ENCODE assay signal across 17 mouse cellular contexts in the genomic region with DNA sequence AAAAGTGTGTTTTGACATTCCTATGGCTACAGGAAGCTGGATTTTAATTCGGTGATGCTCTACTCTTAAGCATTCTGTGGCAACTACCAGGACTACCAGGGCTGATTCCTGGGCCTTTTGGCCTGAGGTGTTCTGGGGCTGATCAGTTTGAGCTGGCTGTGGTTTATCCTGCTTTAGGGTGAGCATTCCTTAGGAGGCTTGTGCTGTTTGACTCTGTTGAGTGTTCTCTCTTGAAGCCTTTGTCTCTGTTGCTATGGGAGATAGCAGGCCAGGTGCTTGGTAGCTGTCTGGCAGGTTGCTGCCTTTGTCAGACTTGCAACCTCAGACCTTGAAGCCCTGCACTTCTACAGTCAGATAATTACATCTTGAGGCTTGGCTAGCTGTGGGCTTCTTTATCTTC. TPM values are rescaled to one million over a fixed set of nuclear protein-coding genes. Genes with fewer than 3 reads are reported as not detected.
"Had no signal": no experiment of that assay in that cellular context is flagged by ENCODE, and none has a peak within 500 bp of the region (broad histone marks: within the 10 kb centered on the region; RNA-seq: fewer than 3 reads in every experiment).

No protein-coding gene starts in this region.

- H3K36me3 ChIP-seq: liver, embryonic 13.5 days; lung, embryonic 15.5 days had no signal

- H3K27me3 ChIP-seq: liver, embryonic 13.5 days; lung, embryonic 15.5 days had no signal

- H3K9me3 ChIP-seq: liver, embryonic 13.5 days; lung, embryonic 15.5 days had no signal

- H3K4me1 ChIP-seq: liver, embryonic 13.5 days; lung, embryonic 15.5 days had no signal

- H3K4me3 ChIP-seq: left cerebral cortex, adult 2 months; liver, embryonic 13.5 days; lung, embryonic 15.5 days had no signal

- DNase-seq: kidney, postnatal 25 days; layer of hippocampus, postnatal 36 days; liver, embryonic 13.5 days; lung, postnatal 36 days; midbrain, embryonic 14.5 days; thymus, adult 2 months; thymus, postnatal 14 days; thymus, postnatal 4 days had no signal

- H3K27ac ChIP-seq: kidney, postnatal 0 days; left cerebral cortex, adult 2 months; liver, embryonic 13.5 days; lung, embryonic 15.5 days; stomach, postnatal 0 days had no signal

- H3K9ac ChIP-seq: liver, embryonic 13.5 days; lung, embryonic 15.5 days had no signal

- H3K4me2 ChIP-seq: liver, embryonic 13.5 days; lung, embryonic 15.5 days; midbrain, embryonic 11.5 days had no signal

RNA-seq across cellular contexts. Expression of gene Wt1, which starts 26.7 kb away (rescaled TPM):
- total RNA-seq: layer of hippocampus, adult 8-10 months; layer of hippocampus, postnatal 36 days; megakaryocyte progenitor cell, adult 5-6 weeks; megakaryocyte-erythroid progenitor cell, adult 5-6 weeks; midbrain, postnatal 0 days had no signal
- polyA plus RNA-seq: midbrain, embryonic 14.5 days had no signal
